Mouse (Mus musculus): ENCODE measurements at regions not wholly inside any gene's neighbourhood (a gene's known extent, or its start where the extent isn't known, plus 50 kb on each side); places are given as distances from the start of the nearest gene placed in this dataset.

DNA sequence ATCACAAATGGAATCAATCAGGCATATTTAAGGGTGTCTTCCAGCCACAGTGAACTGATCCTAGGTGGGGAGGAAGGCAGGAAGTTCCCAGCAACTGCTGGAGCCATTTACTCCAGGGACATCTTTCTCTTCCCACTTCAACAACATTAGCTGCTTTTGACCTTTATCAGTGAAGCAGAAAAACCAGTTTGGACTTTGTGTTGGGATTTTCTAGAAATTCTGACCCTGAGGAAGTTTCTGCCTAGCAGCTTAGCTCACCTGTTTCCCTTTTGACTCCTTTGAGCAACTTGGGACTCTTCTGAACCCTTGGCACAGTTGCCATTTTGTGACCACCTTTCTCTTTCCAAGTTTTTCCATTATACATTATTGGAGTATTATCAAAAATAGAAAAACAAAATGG lies 1403.9 kb upstream of the Lrrc6 start:
- no peak for DNase-seq
- intact Hi-C loops (cut with DNase I; ENCODE audit: low total_unique reads) = no loop called here

DNA sequence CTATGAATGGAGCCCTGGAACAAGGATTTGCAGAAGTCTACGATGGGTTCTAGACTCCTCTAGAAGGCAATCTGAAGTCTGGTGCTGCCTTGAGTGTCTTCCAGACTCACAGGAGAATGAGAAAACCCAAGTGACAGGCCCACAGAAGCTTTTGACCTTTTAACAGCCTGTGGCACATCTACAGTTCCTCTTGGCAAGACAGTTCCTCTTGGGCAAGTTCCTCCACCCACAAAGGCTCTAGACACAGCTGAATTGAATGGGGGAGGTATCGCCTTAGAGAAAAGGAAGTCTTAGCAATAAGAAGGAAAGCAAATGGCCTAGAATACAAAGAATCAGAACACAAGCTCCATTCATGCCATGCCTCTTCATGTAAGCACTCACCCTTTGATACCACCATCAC lies 1402.3 kb upstream of the Lrrc6 start:
- intact Hi-C loops (cut with DNase I; ENCODE audit: low total_unique reads) = no loop called here
- DNase-seq = no peak

DNA sequence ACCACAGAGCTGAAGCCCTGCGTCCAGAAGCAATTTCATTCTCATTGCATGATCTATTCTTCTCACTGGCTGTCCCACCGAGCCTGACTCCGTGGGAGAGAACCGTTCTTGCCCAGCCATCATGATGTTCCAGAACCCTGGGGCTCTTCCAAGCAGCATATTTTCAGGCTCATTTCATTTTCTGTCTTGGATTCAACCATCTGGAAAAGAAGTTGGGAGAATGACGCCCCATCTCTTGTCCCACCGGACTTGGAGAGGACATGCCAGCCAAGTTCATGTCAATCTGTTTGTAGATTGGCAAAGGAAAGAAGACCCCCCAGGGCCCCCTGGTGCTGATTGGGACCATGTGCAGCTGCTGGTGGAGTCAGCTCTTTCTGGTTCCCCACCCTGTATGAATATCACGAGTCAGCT lies 1400.5 kb upstream of the Lrrc6 start:
- peak; percentile 56 for DNase-seq
- intact Hi-C loops (cut with DNase I; ENCODE audit: low total_unique reads) = no loop called here

DNA sequence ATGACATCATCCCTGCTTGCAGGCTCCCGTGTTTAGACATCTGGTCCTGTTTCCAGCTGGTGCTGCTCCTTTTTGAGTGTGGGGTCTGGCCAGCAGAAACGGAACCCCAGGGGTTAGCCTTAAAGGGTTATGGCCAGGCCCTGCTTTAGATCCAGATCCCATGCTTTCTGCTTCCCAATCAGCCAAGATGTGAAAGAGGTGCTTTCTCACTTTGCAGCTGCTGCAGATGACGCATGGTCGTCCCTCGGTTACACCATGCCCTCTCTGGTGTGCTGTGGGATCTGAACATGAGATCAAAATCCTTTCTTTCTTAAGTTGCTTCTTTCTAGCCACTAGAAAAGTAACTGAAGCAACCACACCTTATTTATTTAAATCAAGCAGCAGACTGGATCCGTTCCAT lies 1399.1 kb upstream of the Lrrc6 start:
- no peak for DNase-seq
- intact Hi-C loops (cut with DNase I; ENCODE audit: low total_unique reads) = no loop called here

DNA sequence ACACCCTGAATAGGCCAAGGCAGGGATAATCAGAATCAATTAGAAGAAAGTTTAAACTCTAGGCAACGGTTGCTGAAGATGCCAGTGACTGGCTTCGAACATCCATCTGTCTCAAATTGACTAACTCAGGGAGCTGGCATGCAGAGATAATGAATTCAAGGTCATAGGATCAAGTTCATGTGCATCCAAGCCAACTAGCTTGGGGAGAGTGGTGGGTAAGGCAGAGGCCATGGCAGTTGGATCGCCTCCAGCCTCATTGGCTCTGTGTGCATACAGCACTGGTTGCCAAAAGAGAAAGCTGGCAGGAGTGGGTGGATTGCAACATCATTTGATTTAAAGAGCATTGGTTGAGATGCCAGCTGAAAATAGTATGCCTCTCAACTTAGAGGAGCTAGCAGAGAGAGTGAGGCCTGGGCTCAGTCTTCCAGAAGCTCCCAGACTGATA lies 1398.3 kb upstream of the Lrrc6 start:
- DNase-seq = peak; percentile 14
- intact Hi-C loops (cut with DNase I; ENCODE audit: low total_unique reads) = no loop called here

DNA sequence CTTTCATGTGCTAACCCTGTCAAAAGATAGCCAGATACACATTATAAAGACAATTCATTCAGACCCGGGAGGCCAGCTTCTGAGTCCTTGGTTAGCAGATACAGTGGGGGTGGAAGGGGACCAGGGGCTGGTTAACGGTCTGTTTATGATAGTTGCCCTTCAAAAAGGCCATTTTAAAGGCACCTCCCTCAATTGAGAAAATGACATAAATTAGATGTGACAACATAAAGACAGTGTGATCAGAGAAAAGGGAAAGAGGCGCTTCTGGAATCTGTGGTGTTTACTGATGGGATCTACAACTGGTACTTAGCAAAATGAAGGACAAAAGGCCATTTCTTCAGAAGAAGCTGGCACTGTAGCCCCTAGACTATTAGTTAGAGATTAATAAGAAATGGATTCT lies 1391.4 kb upstream of the Lrrc6 start:
- DNase-seq = no peak
- intact Hi-C loops (cut with DNase I; ENCODE audit: low total_unique reads) = no loop called here

DNA sequence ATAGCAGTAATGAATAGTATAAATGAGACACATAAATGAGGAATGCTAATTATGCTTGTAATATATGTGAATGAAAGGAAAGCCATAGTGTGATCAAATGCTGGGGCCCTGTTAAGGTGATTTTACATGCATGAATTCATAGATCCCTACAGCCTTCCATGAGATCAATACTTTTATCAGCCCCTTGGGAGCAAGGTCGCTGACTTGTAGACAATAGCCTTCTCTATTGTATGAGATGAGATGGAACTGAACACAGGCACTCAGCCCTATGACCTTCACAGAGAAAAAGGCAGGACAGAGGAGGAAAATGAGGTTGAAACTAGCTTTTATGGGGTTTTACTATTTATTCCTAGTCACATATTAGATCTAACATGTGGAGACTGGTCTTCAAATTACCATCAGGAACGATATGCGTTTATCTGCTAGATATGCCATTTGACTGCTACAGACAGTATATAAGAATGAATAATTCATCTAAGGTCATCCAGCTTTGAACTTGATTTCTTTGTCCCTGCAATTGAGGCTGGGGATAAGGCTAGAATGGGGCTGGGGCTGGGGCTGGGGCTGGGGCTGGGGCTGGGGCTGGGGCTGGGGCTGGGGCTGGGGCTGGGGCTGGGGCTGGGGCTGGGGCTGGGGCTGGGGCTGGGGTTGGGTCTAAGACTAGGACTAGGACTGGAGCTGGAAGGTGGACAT lies 1390.0 kb upstream of the Lrrc6 start:
- intact Hi-C loops (cut with DNase I; ENCODE audit: low total_unique reads) = no loop called here
- no peak for DNase-seq

DNA sequence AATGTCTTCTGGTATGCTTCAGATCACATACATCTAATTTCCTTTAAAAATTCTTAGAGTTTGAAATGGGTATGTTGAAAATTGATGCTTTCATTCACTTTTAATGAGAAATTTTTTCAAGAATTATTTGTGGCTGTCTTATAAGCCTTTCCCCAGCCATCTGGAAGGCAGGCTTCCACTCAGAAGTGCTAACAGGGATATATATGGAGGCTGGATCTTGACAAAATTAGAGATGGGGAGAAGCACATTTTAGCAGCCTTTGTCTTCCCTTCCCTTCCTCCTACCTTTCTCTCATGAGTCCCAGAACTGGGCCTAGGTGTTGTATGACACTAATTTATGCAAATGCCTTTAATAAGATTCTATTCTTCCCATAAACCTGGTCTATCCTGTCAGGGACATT lies 1387.8 kb upstream of the Lrrc6 start:
- intact Hi-C loops (cut with DNase I; ENCODE audit: low total_unique reads) = no loop called here
- no peak for DNase-seq

DNA sequence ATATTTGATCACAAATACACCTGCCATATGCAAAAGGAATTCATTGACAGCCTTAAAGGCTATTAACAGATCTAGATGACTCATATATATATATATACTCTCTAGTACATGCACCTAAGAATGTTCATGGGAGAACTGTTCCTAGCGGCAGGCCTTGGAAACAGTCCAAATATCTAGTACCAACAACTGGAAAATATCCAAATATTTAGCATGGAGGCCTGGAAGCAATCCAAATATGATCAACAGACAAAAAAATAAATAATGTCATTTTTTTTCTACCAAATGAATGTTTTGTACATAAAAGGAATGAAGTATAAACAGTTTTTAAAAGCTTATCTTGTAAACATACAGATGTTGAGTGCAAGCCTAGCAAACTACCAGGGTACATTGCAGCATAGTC lies 1354.6 kb upstream of the Lrrc6 start:
- DNase-seq = no peak
- intact Hi-C loops (cut with DNase I; ENCODE audit: low total_unique reads) = no loop called here

DNA sequence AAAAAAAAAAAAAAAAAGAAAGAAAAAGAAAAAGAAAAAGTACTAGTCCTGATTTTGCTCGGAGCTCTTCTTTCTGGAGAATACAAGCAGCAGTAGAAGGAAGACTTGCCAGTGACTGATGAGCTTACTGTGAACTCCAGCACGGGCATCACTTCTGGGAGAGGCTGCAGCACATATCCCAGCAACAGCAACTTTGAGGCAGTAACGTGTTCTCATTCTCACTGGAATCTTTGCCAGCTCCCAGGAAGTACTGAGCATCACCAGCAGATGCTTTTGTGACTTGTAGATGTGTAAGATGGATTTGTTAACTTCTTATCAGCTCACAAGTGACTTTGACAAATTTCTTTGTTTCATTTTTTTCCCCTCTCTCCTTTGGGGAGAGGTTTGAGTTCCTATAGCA lies 1349.4 kb upstream of the Lrrc6 start:
- DNase-seq = no peak
- intact Hi-C loops (cut with DNase I; ENCODE audit: low total_unique reads) = no loop called here

DNA sequence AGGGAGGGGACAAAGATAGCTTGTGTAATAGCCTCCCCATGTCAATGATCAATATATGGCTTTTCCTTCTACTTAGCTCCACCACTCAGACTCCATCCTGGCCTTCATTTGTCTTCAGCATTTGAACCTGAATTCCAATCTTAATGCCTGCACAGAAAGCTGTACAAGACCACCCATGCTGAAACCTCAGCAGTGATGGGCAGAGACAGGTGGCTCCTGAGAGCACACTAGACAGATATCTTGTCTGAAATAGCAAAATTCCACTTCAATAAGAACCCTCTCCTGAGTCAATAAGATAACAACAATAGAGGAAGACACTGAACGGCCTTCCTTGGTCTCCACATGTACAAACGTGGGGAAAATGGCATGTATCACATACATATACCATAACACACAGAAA lies 1345.0 kb upstream of the Lrrc6 start:
- intact Hi-C loops (cut with DNase I; ENCODE audit: low total_unique reads) = no loop called here
- no peak for DNase-seq

DNA sequence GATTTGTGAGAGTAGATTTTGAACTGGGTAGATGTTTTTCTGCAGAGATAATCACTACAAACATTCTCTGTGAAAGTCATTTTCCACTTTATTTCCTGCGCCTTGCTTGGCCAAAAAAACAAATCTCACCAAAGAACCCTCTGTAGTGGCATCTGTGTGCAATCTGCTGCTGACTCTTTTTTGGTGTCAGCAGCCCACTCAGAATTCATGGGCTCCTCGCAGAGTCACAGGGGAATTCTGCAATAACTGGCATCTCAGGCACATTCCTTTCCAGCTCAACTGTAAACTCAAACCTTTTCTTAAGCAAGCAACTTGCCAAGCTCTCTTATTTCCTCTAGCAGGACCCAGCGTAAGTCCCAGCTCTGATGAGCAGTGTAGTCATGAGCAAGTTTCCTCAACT lies 1340.0 kb upstream of the Lrrc6 start:
- intact Hi-C loops (cut with DNase I; ENCODE audit: low total_unique reads) = no loop called here
- no peak for DNase-seq

DNA sequence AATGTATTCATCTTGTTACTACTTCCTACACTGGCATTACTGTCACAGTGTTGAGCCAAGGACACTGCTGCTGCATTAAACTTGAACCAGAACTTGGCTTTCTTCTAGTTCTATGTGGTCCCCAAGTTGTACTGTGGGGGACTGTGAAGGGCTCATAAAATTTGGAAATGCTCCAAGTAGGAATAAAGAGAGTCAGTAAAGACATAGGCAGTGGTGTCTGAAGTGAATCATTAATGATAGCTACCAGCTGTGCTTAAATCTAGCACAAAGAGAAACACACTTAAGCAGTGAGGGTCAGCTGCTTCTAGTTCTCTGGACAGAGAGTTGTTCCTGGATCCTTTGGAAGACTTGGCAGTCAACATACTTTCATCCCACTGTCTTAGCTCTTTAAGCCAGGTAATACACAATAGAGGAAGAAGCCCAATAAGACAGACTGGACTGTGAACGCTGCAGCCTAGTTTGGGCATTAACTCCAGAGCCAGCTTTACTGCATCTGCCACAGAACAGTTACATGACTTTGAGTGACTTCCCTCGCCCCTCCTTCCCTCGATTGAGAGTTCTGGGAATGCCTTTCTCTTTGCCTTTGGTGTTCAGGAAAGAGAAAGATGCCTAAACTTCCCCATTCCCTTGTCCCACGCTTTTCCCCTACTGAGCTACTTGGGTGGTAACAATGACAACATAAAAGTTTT lies 1325.2 kb upstream of the Lrrc6 start:
- intact Hi-C loops (cut with DNase I; ENCODE audit: low total_unique reads) = no loop called here

DNA sequence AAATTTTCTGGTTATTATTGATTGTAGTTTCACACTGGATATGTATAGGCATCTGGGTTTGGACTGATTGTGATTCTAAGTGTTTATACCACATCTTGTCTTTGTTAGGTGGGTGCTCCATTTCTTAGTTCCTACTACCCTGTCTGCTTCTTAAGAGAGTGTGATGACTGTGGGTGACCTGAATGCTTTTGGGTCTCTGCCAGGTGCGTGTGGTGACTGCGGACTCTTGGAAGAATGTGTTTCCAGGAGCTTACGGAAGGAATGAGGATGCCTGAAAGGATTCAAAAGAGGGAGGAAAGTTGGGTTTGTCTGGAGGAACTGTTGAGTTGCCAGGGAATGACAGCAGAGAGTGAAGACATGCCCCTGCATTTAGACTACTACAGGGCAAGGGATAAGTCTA lies 1322.5 kb upstream of the Lrrc6 start:
- intact Hi-C loops (cut with DNase I; ENCODE audit: low total_unique reads) = no loop called here

More for the DNA sequence above, 1325.2 kb upstream of the Lrrc6 start:
- DNase-seq = no peak

DNA sequence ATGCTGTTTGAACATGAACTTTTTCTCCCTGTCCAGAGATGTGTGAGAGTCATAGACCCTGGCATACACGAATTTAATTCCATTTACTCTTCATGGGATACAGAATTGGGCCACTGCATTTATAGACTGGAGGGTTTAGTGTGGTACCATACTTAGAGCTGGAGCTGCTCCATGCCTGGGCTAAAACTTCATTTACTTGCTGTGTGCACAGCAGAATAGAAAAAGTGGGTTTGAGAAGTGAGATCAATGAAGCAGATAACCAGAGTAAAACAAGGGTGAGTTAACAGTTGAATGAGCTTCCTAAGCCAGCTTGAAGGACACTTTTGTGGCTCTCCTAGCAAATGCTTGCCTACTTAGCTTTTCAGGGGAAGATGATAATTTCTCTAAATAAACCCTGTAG lies 1299.2 kb upstream of the Lrrc6 start:
- intact Hi-C loops (cut with DNase I; ENCODE audit: low total_unique reads) = no loop called here
- DNase-seq = no peak

More for the DNA sequence above, 1322.5 kb upstream of the Lrrc6 start:
- DNase-seq = no peak

DNA sequence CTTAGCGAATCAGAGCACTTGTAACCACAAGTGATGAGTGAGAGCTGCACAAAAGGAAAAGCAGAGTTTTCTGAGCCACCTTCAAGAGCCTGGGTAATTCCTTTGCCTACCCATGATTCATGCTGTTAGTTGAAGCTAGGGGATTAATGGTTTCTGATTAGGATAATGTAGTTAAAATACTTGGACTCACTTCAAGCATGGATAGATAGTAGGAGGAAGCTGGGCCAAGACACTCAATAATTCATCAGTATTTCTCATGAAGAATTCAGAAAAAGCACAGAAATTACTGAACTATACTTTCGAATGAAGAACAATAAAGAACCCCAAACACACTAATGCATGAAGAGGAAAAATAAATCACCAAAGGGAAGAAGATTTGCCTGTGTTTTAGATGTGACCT lies 1294.9 kb upstream of the Lrrc6 start:
- DNase-seq = no peak
- intact Hi-C loops (cut with DNase I; ENCODE audit: low total_unique reads) = no loop called here

DNA sequence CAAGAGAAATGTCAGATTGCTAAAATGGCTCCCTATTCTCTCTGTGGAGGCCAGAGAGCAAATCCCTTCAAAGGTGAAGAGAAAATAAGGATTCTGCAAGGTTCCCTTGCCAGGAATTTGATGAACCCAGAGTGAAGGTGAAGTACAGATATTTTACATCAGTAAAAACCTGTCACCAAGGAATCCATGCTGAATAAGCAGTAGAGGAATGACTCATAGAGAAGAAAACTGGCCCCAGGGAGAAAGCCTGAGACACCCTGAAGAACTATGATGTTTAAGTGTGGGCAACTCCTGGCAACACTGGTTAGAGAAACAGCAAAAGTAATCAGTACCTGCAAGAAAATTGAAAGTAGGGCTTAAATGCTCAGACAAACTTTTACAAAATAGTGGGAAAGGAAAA lies 1292.1 kb upstream of the Lrrc6 start:
- DNase-seq = no peak
- intact Hi-C loops (cut with DNase I; ENCODE audit: low total_unique reads) = no loop called here

DNA sequence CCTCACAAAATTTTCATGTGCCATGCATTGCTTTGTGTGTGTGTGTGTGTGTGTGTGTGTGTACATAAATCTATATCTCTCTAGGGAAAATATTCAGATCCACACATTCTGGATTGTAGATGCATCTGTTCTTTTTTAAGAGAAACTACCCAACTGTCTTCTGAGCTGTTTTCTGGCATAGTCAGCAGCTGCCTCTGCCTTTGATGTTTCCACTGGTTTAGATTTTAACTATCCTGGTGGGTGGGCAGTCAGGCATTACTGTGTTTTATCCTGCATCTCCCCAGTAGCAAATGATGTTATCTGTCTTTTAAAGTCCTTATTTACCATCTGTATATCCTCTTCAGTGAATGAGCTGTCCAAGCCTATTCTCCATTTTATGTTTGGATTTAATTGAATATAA lies 1287.9 kb upstream of the Lrrc6 start:
- intact Hi-C loops (cut with DNase I; ENCODE audit: low total_unique reads) = no loop called here

DNA sequence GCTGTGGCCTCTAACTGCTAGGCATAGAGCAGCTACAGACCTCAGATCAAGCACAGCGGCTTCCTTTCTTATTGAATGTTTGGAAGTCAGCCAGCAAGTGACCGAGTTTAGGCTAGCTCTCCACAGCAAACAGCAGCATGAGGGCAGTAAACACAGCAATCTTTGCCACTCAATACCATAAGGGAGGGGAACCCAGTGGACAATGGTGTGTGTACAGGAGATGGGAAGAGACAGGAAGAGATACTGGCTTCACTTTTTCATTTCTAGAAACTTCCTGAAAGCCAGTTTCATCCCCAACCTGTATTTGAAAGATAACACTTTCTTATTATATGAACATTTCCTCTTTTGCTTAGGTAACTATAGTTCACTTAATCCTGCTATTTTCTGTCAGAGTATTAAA lies 1284.9 kb upstream of the Lrrc6 start:
- intact Hi-C loops (cut with DNase I; ENCODE audit: low total_unique reads) = no loop called here
- no peak for DNase-seq

More for the DNA sequence above, 1287.9 kb upstream of the Lrrc6 start:
- no peak for DNase-seq

DNA sequence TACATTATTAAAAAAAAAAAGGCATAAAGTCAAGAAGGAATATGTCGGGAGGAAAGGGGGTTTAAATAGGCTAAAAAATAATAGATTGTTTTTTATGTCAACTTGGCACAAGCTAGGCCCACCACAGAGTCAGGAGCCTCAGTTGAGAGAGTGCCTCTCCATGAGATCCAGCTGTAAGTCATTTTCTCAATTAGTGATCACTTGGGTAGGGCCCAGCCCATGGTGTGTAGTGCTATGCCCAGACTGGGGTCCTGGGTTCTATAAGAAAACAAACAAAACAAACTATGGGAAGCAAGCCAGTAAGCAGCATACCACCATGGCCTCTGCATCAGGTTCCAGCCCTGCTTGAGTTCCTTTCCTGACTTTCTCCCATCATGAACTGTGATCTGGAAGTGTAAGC lies 1283.0 kb upstream of the Lrrc6 start:
- no peak for DNase-seq
- intact Hi-C loops (cut with DNase I; ENCODE audit: low total_unique reads) = no loop called here

DNA sequence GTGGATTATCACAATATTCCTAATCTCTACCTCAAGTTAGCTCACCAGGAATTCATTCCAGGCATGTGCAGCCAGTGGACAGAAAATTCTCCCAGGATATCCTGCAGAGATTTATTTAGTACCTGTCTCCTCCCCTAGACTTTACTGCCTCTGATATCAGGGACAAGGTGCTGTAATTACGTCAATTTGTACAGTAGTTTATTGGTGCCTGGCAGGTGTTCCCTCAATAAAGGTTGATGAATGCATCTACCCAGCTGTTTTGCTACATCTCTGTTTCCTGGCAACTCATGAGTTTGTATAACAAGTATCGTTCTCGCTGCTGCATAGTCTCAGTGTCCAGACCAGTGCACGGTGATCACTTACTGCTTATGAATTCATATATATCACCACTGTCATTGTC lies 1281.8 kb upstream of the Lrrc6 start:
- intact Hi-C loops (cut with DNase I; ENCODE audit: low total_unique reads) = no loop called here
- DNase-seq = no peak

DNA sequence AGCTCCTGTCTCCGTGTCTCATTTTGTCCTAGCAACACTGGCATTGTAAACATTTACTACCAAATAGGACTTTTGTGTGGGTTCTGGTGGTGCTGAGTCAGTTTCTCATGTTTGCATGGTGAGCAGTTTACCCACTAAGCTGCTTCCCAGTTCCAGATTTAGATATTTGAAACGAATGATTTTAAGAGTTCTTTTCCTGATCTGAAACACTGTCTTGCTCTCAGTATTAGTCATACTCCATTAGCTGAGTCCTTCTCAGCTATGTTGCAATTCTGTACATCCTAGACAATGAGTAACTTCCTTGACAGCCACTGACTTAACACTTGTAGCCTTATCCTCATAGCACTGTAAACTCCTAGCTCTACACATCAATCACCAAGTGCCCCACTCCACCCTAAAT lies 1280.1 kb upstream of the Lrrc6 start:
- intact Hi-C loops (cut with DNase I; ENCODE audit: low total_unique reads) = no loop called here
- DNase-seq = no peak

Data from gastrocnemius, postnatal 14 days (tissue).